Mouse (Mus musculus): Measurements from ENCODE around the gene Cpeb3. TPM values are rescaled to one million over a fixed set of nuclear protein-coding genes. Genes with fewer than 3 reads are reported as not detected.
"Not testable (repeated sequence)": the region's sequence is repeated elsewhere in the genome, so short reads cannot be mapped to it uniquely, and the experiment has no call there.

The Cpeb3 gene
- polyA plus RNA-seq, 1 experiment from 2014 or later = 0.79 TPM

GRCm38 (mm10) chr19:37210457-37210856, 2.1 kb upstream of the Cpeb3 start:
- H3K4me3 ChIP-seq (replicated peaks; ENCODE audit: low read length) = no peak overlapping the region
- H3K4me1 ChIP-seq (ENCODE audit: control insufficient read depth, insufficient read depth, low read length) = peaks cover 9% of the 10 kb centered on the region
- H3K36me3 ChIP-seq (ENCODE audit: control insufficient read depth, insufficient read depth, low read length) = peaks cover 11% of the 10 kb centered on the region
- no peak for ATAC-seq (ENCODE audit: insufficient read depth, low FRiP score)
- 92% methylated on average over 4 of the region's 4 CpGs for WGBS
- H3K4me2 ChIP-seq (ENCODE audit: low read depth, low read length) = no peak overlapping the region
- H3K27me3 ChIP-seq (ENCODE audit: control insufficient read depth, insufficient read depth, low read length) = no peaks in the 10 kb centered on the region
- no peaks in the 10 kb centered on the region for H3K9me3 ChIP-seq (replicated peaks; ENCODE audit: control insufficient read depth, low read length)
- H3K9ac ChIP-seq (ENCODE audit: low read length) = no peak overlapping the region
- no peak overlapping the region for H3K27ac ChIP-seq (ENCODE audit: low read length)

GRCm38 (mm10) chr19:37209467-37210128, 1.2 kb upstream of the Cpeb3 start:
- WGBS = 79% methylated on average over 8 of the region's 8 CpGs
- no peaks in the 10 kb centered on the region for H3K9me3 ChIP-seq (replicated peaks; ENCODE audit: control insufficient read depth, low read length)
- H3K4me2 ChIP-seq (ENCODE audit: low read depth, low read length) = peak overlapping the region; percentile 78; the same call in 1 of the 2 replicates

GRCm38 (mm10) chr19:37208986-37209385, 585 bp upstream of the Cpeb3 start:
- Histone ChIP-seq H3K4me1 (ENCODE audit: control insufficient read depth, insufficient read depth, low read length) (peaks cover 9% of the 10 kb centered on the region), H3K27me3 (ENCODE audit: control insufficient read depth, insufficient read depth, low read length) (no peaks in the 10 kb centered on the region), H3K27ac (ENCODE audit: low read length) (no peak overlapping the region), H3K9ac (ENCODE audit: low read length) (no peak overlapping the region), H3K4me2 (ENCODE audit: low read depth, low read length) (peak overlapping the region; percentile 78), H3K36me3 (ENCODE audit: control insufficient read depth, insufficient read depth, low read length) (peaks cover 11% of the 10 kb centered on the region), H3K4me3 (replicated peaks; ENCODE audit: low read length) (peak overlapping the region; percentile 98), H3K9me3 (replicated peaks; ENCODE audit: control insufficient read depth, low read length) (no peaks in the 10 kb centered on the region)
- no peak for ATAC-seq (ENCODE audit: insufficient read depth, low FRiP score)
- WGBS = 41% methylated on average over 7 of the region's 7 CpGs

More at GRCm38 (mm10) chr19:37209467-37210128, 1.2 kb upstream of the Cpeb3 start:
- H3K27ac ChIP-seq (ENCODE audit: low read length) = no peak overlapping the region
- ATAC-seq (ENCODE audit: insufficient read depth, low FRiP score) = no peak
- H3K4me1 ChIP-seq (ENCODE audit: control insufficient read depth, insufficient read depth, low read length) = peaks cover 9% of the 10 kb centered on the region
- peaks cover 11% of the 10 kb centered on the region for H3K36me3 ChIP-seq (ENCODE audit: control insufficient read depth, insufficient read depth, low read length)
- no peak overlapping the region for H3K9ac ChIP-seq (ENCODE audit: low read length)
- H3K4me3 ChIP-seq (replicated peaks; ENCODE audit: low read length) = no peak overlapping the region
- H3K27me3 ChIP-seq (ENCODE audit: control insufficient read depth, insufficient read depth, low read length) = no peaks in the 10 kb centered on the region

DNA sequence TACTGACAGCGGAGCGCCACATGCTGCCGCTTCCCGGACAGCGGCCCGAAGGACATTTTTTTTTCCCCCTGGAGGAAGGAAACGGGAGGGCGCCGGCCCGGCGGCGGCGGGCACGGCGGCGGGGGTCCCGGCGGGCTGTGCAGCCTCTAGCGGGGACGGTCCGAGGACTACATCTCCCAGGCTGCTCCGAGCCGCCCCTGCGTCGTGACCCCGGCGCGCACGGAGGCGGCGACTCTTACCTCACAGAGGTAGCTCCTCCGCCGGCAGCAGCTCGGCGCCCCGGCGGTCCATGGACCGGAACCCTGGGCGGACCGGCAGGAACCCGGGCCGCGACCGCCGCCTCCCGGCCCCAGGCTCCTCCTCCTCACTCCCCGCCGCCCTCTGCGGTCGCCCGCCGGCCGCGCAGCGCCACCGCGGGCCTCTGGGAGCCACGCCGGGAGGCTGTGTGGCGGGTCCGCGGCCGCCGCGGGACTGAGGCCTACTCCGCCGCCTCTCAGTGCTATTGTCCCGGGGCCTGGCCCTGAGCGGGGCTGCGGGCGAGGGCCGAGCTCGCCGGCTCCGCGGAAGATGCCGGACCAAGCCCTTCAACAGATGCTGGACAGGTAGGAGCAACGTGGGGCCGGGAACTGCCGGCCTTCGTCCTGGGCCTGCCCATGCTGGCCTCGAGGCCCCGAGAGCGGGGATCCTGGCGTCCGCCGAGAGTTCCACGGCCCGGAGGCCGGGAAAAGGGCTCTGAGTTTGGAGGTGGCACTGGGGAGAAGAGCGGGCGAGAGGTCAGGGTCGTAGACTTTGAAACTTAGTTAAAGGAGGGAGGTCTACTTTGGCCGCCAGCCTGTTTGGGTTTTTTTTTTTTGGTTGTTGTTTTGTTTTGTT, 862 bp downstream of the Cpeb3 start, which contains the start of gene March5:
TSS of gene March5 (plus strand) at position 241 of the 873 bp plus-strand sequence.
- peak within 1 kb of the TSS; percentile 98 for H3K4me3 ChIP-seq (replicated peaks; ENCODE audit: low read length)
- no peaks in the 10 kb centered on the region for H3K27me3 ChIP-seq (ENCODE audit: control insufficient read depth, insufficient read depth, low read length)
- under 1% methylated on average over 85 of the region's 94 CpGs for WGBS
- H3K9ac ChIP-seq (ENCODE audit: low read length) = peak within 1 kb of the TSS; percentile 99
- H3K4me2 ChIP-seq (ENCODE audit: low read depth, low read length) = peak within 1 kb of the TSS; percentile 86
- peaks cover 11% of the 10 kb centered on the region for H3K36me3 ChIP-seq (ENCODE audit: control insufficient read depth, insufficient read depth, low read length)
- no peaks in the 10 kb centered on the region for H3K9me3 ChIP-seq (replicated peaks; ENCODE audit: control insufficient read depth, low read length)
- H3K27ac ChIP-seq (ENCODE audit: low read length) = peak within 1 kb of the TSS; percentile 93
- ATAC-seq (ENCODE audit: insufficient read depth, low FRiP score) = peak; percentile 98
- H3K4me1 ChIP-seq (ENCODE audit: control insufficient read depth, insufficient read depth, low read length) = peaks cover 9% of the 10 kb centered on the region

- under 1% methylated on average over 47 of the region's 47 CpGs for WGBS
- no peaks in the 10 kb centered on the region for H3K9me3 ChIP-seq (replicated peaks; ENCODE audit: control insufficient read depth, low read length)
- peak overlapping the region; percentile 86 for H3K4me2 ChIP-seq (ENCODE audit: low read depth, low read length)
- no peak overlapping the region; the same call in 1 of the 2 replicates for H3K27ac ChIP-seq (ENCODE audit: low read length)
- ATAC-seq (ENCODE audit: insufficient read depth, low FRiP score) = peak; percentile 46
- peaks cover 9% of the 10 kb centered on the region for H3K4me1 ChIP-seq (ENCODE audit: control insufficient read depth, insufficient read depth, low read length)
- H3K4me3 ChIP-seq (replicated peaks; ENCODE audit: low read length) = peak overlapping the region; percentile 98
- no peaks in the 10 kb centered on the region for H3K27me3 ChIP-seq (ENCODE audit: control insufficient read depth, insufficient read depth, low read length)
- H3K36me3 ChIP-seq (ENCODE audit: control insufficient read depth, insufficient read depth, low read length) = peaks cover 10% of the 10 kb centered on the region
- peak overlapping the region; percentile 99 for H3K9ac ChIP-seq (ENCODE audit: low read length)
Measured at GRCm38 (mm10) chr19:37206641-37207302, 1.6 kb downstream of the Cpeb3 start.

- not testable (repeated sequence) for H3K4me2 ChIP-seq (ENCODE audit: low read depth, low read length); H3K4me3 ChIP-seq (replicated peaks; ENCODE audit: low read length); H3K9ac ChIP-seq (ENCODE audit: low read length); H3K4me1 ChIP-seq (ENCODE audit: control insufficient read depth, insufficient read depth, low read length); H3K9me3 ChIP-seq (replicated peaks; ENCODE audit: control insufficient read depth, low read length); H3K27me3 ChIP-seq (ENCODE audit: control insufficient read depth, insufficient read depth, low read length); H3K27ac ChIP-seq (ENCODE audit: low read length); H3K36me3 ChIP-seq (ENCODE audit: control insufficient read depth, insufficient read depth, low read length); ATAC-seq (ENCODE audit: insufficient read depth, low FRiP score)
Measured at GRCm38 (mm10) chr19:37205155-37205554, 3.2 kb downstream of the Cpeb3 start.

GRCm38 (mm10) chr19:37203371-37203770, 5.0 kb downstream of the Cpeb3 start:
- no peak for ATAC-seq (ENCODE audit: insufficient read depth, low FRiP score)
- H3K9ac ChIP-seq (ENCODE audit: low read length) = no peak overlapping the region
- H3K27ac ChIP-seq (ENCODE audit: low read length) = no peak overlapping the region
- 85% methylated on average over 1 of the region's 1 CpGs for WGBS
- H3K4me1 ChIP-seq (ENCODE audit: control insufficient read depth, insufficient read depth, low read length) = no peaks in the 10 kb centered on the region
- no peaks in the 10 kb centered on the region for H3K27me3 ChIP-seq (ENCODE audit: control insufficient read depth, insufficient read depth, low read length)
- H3K9me3 ChIP-seq (replicated peaks; ENCODE audit: control insufficient read depth, low read length) = no peaks in the 10 kb centered on the region
- no peak overlapping the region for H3K4me3 ChIP-seq (replicated peaks; ENCODE audit: low read length)
- no peak overlapping the region for H3K4me2 ChIP-seq (ENCODE audit: low read depth, low read length)
- no peaks in the 10 kb centered on the region for H3K36me3 ChIP-seq (ENCODE audit: control insufficient read depth, insufficient read depth, low read length)

- no peak overlapping the region for H3K4me3 ChIP-seq (replicated peaks; ENCODE audit: low read length)
- no peaks in the 10 kb centered on the region for H3K9me3 ChIP-seq (replicated peaks; ENCODE audit: control insufficient read depth, low read length)
- H3K4me1 ChIP-seq (ENCODE audit: control insufficient read depth, insufficient read depth, low read length) = no peaks in the 10 kb centered on the region
- no peak overlapping the region for H3K4me2 ChIP-seq (ENCODE audit: low read depth, low read length)
- no peak overlapping the region for H3K9ac ChIP-seq (ENCODE audit: low read length)
- no peaks in the 10 kb centered on the region for H3K27me3 ChIP-seq (ENCODE audit: control insufficient read depth, insufficient read depth, low read length)
- no peak for ATAC-seq (ENCODE audit: insufficient read depth, low FRiP score)
- no peaks in the 10 kb centered on the region for H3K36me3 ChIP-seq (ENCODE audit: control insufficient read depth, insufficient read depth, low read length)
- H3K27ac ChIP-seq (ENCODE audit: low read length) = no peak overlapping the region
- WGBS = 72% methylated on average over 2 of the region's 2 CpGs
Measured at GRCm38 (mm10) chr19:37199889-37200288, 8.5 kb downstream of the Cpeb3 start.
